Mouse (Mus musculus): ENCODE data around the gene Tas2r138. TPM values are rescaled to one million over a fixed set of nuclear protein-coding genes. Genes with fewer than 3 reads are reported as not detected.

Gene Tas2r138
- not detected for polyA plus RNA-seq (2014; fragmentation: Illumina TruSeq; extraction: RNeasy Lipid Tissue Mini Kit (QIAGEN cat#74804); ENCODE audit: low replicate concordance)

DNA sequence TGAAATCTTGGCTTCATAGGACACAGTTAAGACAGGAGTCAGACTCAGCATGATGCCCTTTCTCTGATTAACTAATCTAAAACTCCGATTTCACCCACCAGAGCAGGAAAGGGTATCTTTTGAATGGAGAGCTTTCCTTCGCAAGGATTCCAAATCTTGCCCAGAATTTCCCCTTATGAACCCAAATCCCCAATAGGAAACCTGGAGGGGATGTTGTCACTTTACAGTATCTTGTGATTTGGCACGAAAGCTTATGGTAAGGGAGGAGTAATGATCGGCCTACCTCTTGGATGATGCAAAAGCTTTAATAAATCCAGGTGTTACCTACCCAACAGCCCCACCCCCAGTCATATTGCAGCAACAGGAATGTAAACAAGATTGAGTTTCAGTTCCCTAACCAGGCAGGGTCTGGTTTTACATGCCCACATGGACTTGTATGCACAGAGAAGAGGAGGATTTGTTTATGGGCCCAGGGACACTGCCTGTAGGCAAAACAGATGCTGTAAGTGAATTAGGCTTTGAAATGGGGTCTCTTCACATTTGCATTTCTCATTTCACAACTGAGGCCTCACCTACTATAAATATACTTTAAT lies at the start of gene Tas2r138:
Gene Tas2r138, minus strand, starts transcription at position 51 of the 593 bp plus-strand sequence.

DNA sequence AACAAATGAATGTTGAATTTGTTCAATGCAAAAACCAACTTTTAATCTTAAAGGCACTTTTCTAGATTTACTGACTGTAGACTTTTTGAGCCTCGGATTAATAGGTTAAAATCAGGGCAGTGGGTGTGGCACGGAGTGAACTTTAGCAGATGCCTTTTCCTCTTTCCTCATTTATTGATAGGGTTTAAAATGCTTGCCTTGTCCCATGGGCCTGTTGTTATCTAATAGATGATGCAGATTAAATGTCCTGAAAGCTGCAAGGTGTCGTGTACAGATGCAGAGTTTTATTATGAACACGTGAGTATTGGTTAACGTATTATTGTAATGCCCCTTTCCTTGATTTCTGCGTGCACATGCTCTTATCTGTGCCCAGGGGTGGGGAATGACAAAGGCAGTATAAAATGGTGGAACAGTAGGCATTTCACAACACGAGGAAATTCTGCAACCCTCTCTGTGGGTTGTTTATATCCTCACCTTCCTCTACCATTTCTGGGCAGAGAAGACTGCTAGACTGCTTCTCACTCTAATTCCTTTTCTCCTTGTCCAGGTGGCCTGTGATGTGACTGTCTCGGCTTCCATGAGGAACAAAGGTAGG lies 15.4 kb upstream of the Tas2r138 start, which contains the start of gene Mgam:
Gene Mgam, plus strand, starts transcription at position 426 of the 595 bp plus-strand sequence.

DNA sequence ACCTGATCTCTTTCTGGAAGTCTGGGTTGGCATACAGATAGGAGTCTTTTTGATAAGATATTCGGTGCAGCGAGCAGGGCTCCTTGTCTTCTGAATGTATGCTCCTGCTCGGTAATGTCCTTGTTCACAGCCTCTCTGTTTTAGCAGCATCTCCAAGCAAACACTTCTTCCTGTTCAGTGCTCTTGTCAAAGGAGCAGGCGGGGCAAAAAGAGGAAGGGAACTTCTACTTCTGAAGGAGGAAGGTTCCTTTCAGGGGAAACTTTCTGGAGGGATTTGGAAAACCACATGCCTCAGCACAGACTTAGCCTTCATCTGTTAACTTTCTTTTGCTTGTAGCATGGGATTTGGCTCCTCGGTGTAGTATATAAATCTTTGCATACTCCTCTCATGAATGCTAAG lies 27.5 kb downstream of the Tas2r138 start, which contains the start of gene Clec5a:
Gene Clec5a, minus strand, starts transcription at position 177 of the 400 bp plus-strand sequence.

DNA sequence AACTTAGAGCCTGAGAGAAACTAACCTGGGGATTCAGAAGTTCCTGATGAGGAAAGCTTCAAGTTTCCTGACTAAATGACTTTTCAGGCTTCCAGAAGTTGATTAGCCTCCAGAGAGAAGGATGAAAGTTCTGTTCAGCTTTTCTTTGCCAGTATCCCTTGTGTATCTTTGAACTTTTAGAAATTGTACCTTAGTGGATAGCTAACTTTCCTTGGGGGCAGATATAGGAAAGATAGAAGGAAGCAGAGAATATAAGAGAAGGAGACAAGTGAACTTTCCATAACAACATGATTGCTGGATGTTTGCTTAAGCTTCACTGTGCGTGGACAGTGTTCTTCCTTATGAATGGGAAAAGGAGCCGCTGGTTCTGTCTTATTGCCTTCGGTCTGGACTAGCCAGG lies 43.9 kb downstream of the Tas2r138 start, which contains the start of gene Olfr460:
Gene Olfr460, plus strand, starts transcription at position 301 of the 400 bp plus-strand sequence.

Other genes starting within 250 kb of the Tas2r138 start
- gene E330009J07Rik, start 177.2 kb downstream of the Tas2r138 start, polyA plus RNA-seq (2014; fragmentation: Illumina TruSeq; extraction: RNeasy Lipid Tissue Mini Kit (QIAGEN cat#74804); ENCODE audit: low replicate concordance), result 12.2 TPM
- 0.63 TPM for gene Wee2, start 174.2 kb downstream of the Tas2r138 start, polyA plus RNA-seq (2014; fragmentation: Illumina TruSeq; extraction: RNeasy Lipid Tissue Mini Kit (QIAGEN cat#74804); ENCODE audit: low replicate concordance)
- gene Ssbp1, start 142.0 kb downstream of the Tas2r138 start, polyA plus RNA-seq (2014; fragmentation: Illumina TruSeq; extraction: RNeasy Lipid Tissue Mini Kit (QIAGEN cat#74804); ENCODE audit: low replicate concordance), result 85.4 TPM
- 0.41 TPM for gene Tas2r137, start 122.1 kb downstream of the Tas2r138 start, polyA plus RNA-seq (2014; fragmentation: Illumina TruSeq; extraction: RNeasy Lipid Tissue Mini Kit (QIAGEN cat#74804); ENCODE audit: low replicate concordance)
- not detected for gene Tas2r108, start 119.8 kb downstream of the Tas2r138 start, polyA plus RNA-seq (2014; fragmentation: Illumina TruSeq; extraction: RNeasy Lipid Tissue Mini Kit (QIAGEN cat#74804); ENCODE audit: low replicate concordance)
- gene Prss37, start 93.8 kb downstream of the Tas2r138 start, polyA plus RNA-seq (2014; fragmentation: Illumina TruSeq; extraction: RNeasy Lipid Tissue Mini Kit (QIAGEN cat#74804); ENCODE audit: low replicate concordance), result not detected
- gene Olfr461, start 58.3 kb downstream of the Tas2r138 start, polyA plus RNA-seq (2014; fragmentation: Illumina TruSeq; extraction: RNeasy Lipid Tissue Mini Kit (QIAGEN cat#74804); ENCODE audit: low replicate concordance), result not detected
- gene Olfr460, start 43.8 kb downstream of the Tas2r138 start, polyA plus RNA-seq (2014; fragmentation: Illumina TruSeq; extraction: RNeasy Lipid Tissue Mini Kit (QIAGEN cat#74804); ENCODE audit: low replicate concordance), result not detected
- gene Clec5a, start 27.5 kb downstream of the Tas2r138 start, polyA plus RNA-seq (2014; fragmentation: Illumina TruSeq; extraction: RNeasy Lipid Tissue Mini Kit (QIAGEN cat#74804); ENCODE audit: low replicate concordance), result 6.9 TPM
- 3,128 TPM for gene Mgam, start 15.5 kb upstream of the Tas2r138 start, polyA plus RNA-seq (2014; fragmentation: Illumina TruSeq; extraction: RNeasy Lipid Tissue Mini Kit (QIAGEN cat#74804); ENCODE audit: low replicate concordance)